Mouse (Mus musculus) lung, postnatal 0 days (tissue): Measurements from ENCODE around the gene Twsg1. TPM values are rescaled to one million over a fixed set of nuclear protein-coding genes. Genes with fewer than 3 reads are reported as not detected.
A peak's percentile ranks its signal among the peaks of the same experiment; 100 is the strongest.

Experiments
- ATAC-seq: fragments of 200-750 bp; cut with Nextera tagmentation; 2 replicates; pipeline ENCODE4 v1.8.0; 2017; ENCODE audit warnings: moderate library complexity
- DNase-seq: peaks from one replicate; pipeline ENCODE4 v3.0.0-alpha.2; 2016; ENCODE audit warnings: low spot score
- H3K27ac ChIP-seq: fragments of 300-500 bp; sonication (generic); 2 replicates; pipeline ENCODE4 v1.5.1; 2014; ENCODE audit warnings: antibody characterized with exemption, mild to moderate bottlenecking, low read length, mixed read lengths
- H3K27me3 ChIP-seq: fragments of 300-500 bp; sonication (generic); replicated peaks from 2 replicates; pipeline ENCODE4 v1.6.1; 2014; ENCODE audit warnings: low read length, mixed read lengths; ENCODE audit not compliant: insufficient read depth
- H3K36me3 ChIP-seq: fragments of 300-500 bp; sonication (generic); 2 replicates; pipeline ENCODE4 v1.6.1; 2014; ENCODE audit warnings: low read length, mixed read lengths; ENCODE audit not compliant: insufficient read depth
- H3K4me1 ChIP-seq: fragments of 300-500 bp; sonication (generic); 2 replicates; pipeline ENCODE4 v1.6.1; 2014; ENCODE audit warnings: antibody characterized with exemption, low read depth, low read length, mixed read lengths; ENCODE audit not compliant: insufficient read depth
- H3K4me2 ChIP-seq: fragments of 300-500 bp; sonication (generic); replicated peaks from 2 replicates; pipeline ENCODE4 v1.6.1; 2014; ENCODE audit warnings: low read depth, mild to moderate bottlenecking, low read length, moderate library complexity, mixed read lengths
- H3K4me3 ChIP-seq: fragments of 300-500 bp; sonication (generic); 2 replicates; pipeline ENCODE4 v1.5.1; 2014; ENCODE audit warnings: low read depth, low read length
- H3K9ac ChIP-seq: fragments of 300-500 bp; sonication (generic); replicated peaks from 2 replicates; pipeline ENCODE4 v1.6.1; 2014; ENCODE audit warnings: low read depth, mild to moderate bottlenecking
- H3K9me3 ChIP-seq: fragments of 300-500 bp; sonication (generic); 2 replicates; pipeline ENCODE4 v1.6.1; 2016; ENCODE audit warnings: low read length, mixed read lengths
- CTCF ChIP-seq: IDR thresholded peaks from 2 replicates; pipeline ENCODE4 v1.5.1; 2016; ENCODE audit warnings: antibody characterized with exemption, mild to moderate bottlenecking
- EP300 ChIP-seq: IDR thresholded peaks from 2 replicates; pipeline ENCODE4 v1.6.1; 2016; ENCODE audit warnings: antibody characterized with exemption, mild to moderate bottlenecking, control low read depth
- WGBS: fragments of 180-500 bp; shearing (Covaris S2); extraction: QIAGEN DNeasy Blood & Tissue Kit; methylation state at CpG from one replicate; pipeline ENCODE4 v1.1.7; 2014; 5-methylcytosine and 5-hydroxymethylcytosine counted together
- polyA plus RNA-seq: library from polyadenylated mRNA; unstranded; fragments of >200 nt; fragmentation: Nextera tagmentation; extraction: Ambion mirVana; gene quantifications from 2 replicates; pipeline ENCODE4 v1.2.1, GENCODE M21; 2015

Twsg1 gene
- polyA plus RNA-seq, 1 experiment from 2014 or later: 89.1 TPM

DNA sequence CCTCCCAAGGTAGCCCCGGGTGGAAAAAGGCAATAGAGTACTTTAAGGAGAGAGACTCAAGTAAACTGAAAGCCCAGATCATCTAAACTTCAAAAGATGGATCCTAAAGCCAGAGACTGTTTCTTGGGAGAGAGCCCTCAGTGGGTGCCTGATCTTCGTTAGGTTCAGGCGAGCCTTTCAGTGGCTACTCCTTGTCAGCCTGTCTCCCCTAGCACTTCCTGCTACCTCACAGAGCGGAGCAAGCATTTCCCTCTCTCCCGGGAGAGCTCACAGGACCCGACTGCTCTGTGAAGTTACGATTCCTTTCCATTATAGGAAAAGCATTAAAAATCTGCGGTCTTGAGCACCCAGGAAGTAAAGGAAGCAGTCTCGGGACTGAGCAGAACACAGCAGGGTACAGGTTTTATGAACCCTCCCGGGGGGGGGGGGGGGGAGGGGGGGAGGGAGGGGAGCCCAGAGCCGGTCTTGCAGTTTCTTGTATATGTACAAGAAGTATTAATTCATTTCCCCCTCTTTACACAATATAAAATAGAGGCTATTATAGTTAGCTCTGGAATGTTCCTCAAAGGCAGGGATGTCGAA, 44.6 kb downstream of the Twsg1 start:
- Histone ChIP-seq H3K4me3 (no peak overlapping the region), H3K9me3 (no peaks in the 10 kb centered on the region), H3K4me1 (peaks cover 3% of the 10 kb centered on the region; the same call in 1 of the 2 replicates), H3K4me2 (peak overlapping the region; percentile 37), H3K36me3 (no peaks in the 10 kb centered on the region), H3K9ac (no peak overlapping the region), H3K27me3 (no peaks in the 10 kb centered on the region), H3K27ac (peak overlapping the region; percentile 68)
- ATAC-seq: peak; percentile 42
- WGBS: 17% methylated on average over 11 of the region's 12 CpGs
- no peak for TF ChIP-seq EP300
- TF ChIP-seq CTCF: no peak
- DNase-seq: peak; percentile 26

DNA sequence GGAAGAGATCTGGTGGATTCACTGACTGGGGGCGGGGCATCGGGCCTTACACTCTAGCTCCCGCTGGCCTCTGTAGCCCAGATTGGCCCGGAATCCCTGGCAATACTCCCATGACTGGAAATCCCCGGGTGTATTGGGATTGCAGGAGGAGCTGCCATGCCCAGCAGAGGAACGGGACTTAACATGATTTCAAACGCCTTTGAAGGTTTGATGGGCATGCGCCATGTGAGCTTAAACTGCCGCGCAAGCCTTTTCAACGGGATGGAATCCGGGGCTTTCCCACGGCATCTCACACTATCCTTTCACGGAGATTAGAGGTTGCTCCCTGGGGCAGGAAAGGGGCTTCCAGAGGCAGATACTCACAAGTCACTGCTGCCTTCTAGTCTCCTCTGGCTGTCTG, 45.8 kb downstream of the Twsg1 start:
- no peak overlapping the region for H3K4me2 ChIP-seq
- H3K36me3 ChIP-seq: no peaks in the 10 kb centered on the region
- H3K9ac ChIP-seq: no peak overlapping the region
- no peaks in the 10 kb centered on the region for H3K9me3 ChIP-seq
- 84% methylated on average over 14 of the region's 14 CpGs for WGBS
- no peaks in the 10 kb centered on the region for H3K27me3 ChIP-seq
- H3K4me1 ChIP-seq: peaks cover 3% of the 10 kb centered on the region; the same call in 1 of the 2 replicates
- TF ChIP-seq CTCF (no peak), EP300 (no peak)
- H3K4me3 ChIP-seq: no peak overlapping the region
- ATAC-seq (no peak), DNase-seq (no peak)
- no peak overlapping the region for H3K27ac ChIP-seq

DNA sequence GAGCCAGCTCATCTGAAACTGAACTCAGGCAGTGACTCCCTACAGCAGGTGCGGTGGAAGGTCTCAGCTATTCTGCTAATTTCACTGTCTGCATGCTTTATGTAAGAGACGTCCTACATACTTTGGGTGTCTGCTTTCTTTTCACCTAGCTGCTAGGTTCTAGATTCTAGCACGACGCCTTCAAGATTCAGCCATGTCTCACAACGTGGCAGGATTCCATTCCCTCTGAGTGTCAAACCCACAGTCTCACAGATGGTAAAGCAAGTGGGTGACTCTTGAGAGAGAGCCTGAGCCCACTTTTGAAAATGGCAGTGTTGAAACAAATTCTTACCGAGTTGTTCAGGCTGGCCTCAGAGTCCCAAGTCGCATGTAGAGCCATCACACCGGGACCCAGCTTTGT, 47.2 kb downstream of the Twsg1 start:
- TF ChIP-seq CTCF (no peak), EP300 (no peak)
- H3K9me3 ChIP-seq: no peaks in the 10 kb centered on the region
- no peak for DNase-seq
- WGBS: 95% methylated on average over 8 of the region's 8 CpGs
- H3K36me3 ChIP-seq: no peaks in the 10 kb centered on the region
- no peak overlapping the region for H3K4me3 ChIP-seq
- ATAC-seq: no peak
- H3K4me2 ChIP-seq: no peak overlapping the region
- no peak overlapping the region for H3K27ac ChIP-seq
- H3K27me3 ChIP-seq: no peaks in the 10 kb centered on the region
- H3K4me1 ChIP-seq: peaks cover 3% of the 10 kb centered on the region; the same call in 1 of the 2 replicates
- no peak overlapping the region for H3K9ac ChIP-seq

DNA sequence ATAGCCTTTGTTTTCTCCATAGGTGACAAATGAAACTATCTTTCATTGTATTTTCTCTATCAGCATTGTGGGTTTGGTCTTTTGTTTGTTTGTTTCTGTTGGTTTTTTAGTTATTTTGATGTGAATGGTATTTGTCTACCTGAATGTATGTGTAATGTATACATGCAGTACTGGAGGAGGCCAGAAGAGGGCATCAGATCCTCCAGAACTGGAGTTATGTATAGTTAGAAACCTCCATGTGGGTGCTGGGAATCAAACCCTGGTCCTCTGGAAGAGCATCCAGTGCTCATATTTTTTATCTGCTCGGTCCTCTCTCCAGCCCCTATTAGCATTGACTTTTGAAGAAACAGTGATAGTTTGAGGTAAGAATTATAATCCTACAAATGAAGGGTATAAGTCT, 48.0 kb downstream of the Twsg1 start:
- ATAC-seq (no peak), DNase-seq (no peak)
- H3K4me2 ChIP-seq: no peak overlapping the region
- peaks cover 3% of the 10 kb centered on the region; the same call in 1 of the 2 replicates for H3K4me1 ChIP-seq
- no peak overlapping the region for H3K9ac ChIP-seq
- H3K36me3 ChIP-seq: no peaks in the 10 kb centered on the region
- no peaks in the 10 kb centered on the region for H3K27me3 ChIP-seq
- WGBS: 100% methylated on average over 1 of the region's 1 CpGs
- H3K4me3 ChIP-seq: no peak overlapping the region
- TF ChIP-seq CTCF: peak; percentile 46
- no peak for TF ChIP-seq EP300
- no peaks in the 10 kb centered on the region for H3K9me3 ChIP-seq
- no peak overlapping the region for H3K27ac ChIP-seq

DNA sequence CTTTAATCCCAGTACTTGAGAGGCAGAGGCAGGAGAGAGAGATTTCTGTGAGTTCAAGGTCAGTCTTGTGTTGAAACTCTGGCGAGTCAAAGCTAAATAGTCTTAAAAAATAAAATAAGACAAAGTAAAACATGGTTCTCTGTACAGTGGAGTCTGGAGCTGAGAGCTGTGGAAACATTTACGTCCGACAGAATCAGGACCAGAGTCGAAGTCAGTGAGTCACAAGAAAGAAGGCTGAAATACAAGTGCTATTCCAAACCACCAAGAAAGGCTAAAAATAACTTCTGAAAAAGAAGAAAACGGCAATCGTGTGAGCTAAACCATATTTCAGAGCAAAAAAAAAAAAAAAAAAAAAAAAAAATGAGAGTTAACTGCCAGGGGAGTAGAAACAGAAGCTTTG, 48.7 kb downstream of the Twsg1 start:
- DNase-seq (no peak), ATAC-seq (no peak)
- H3K4me2 ChIP-seq: no peak overlapping the region
- H3K9ac ChIP-seq: no peak overlapping the region
- H3K36me3 ChIP-seq: no peaks in the 10 kb centered on the region
- peaks cover 3% of the 10 kb centered on the region; the same call in 1 of the 2 replicates for H3K4me1 ChIP-seq
- no peaks in the 10 kb centered on the region for H3K27me3 ChIP-seq
- no peak for TF ChIP-seq CTCF
- no peak for TF ChIP-seq EP300
- H3K27ac ChIP-seq: no peak overlapping the region
- no peak overlapping the region for H3K4me3 ChIP-seq
- H3K9me3 ChIP-seq: no peaks in the 10 kb centered on the region
- WGBS: 78% methylated on average over 6 of the region's 6 CpGs

DNA sequence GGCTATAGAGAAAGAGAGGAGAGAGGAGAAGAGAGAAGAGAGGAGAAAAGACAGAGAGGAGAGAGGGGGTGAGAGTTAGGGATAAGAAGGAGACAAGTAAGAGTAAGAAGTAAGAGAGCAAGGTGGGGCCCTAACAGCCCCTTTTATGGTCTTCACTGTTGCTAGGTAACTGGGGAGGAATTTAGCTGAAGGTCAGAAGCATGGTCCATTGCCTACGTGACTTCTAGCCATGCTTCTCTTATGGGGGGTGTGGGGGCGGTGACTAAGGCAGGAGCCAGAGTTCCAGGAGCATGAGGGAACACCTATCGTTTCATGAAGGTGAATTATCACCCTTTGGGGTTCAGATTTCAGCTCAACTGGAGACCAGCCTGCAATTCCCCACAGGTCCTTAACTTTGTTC, 55.0 kb downstream of the Twsg1 start:
- WGBS: 57% methylated on average over 3 of the region's 3 CpGs
- H3K36me3 ChIP-seq: no peaks in the 10 kb centered on the region
- no peak overlapping the region for H3K27ac ChIP-seq
- DNase-seq (no peak), ATAC-seq (no peak)
- H3K4me3 ChIP-seq: no peak overlapping the region
- H3K4me1 ChIP-seq: no peaks in the 10 kb centered on the region
- no peak overlapping the region for H3K4me2 ChIP-seq
- no peaks in the 10 kb centered on the region for H3K9me3 ChIP-seq
- TF ChIP-seq CTCF (no peak), EP300 (no peak)
- H3K9ac ChIP-seq: no peak overlapping the region
- no peaks in the 10 kb centered on the region for H3K27me3 ChIP-seq

DNA sequence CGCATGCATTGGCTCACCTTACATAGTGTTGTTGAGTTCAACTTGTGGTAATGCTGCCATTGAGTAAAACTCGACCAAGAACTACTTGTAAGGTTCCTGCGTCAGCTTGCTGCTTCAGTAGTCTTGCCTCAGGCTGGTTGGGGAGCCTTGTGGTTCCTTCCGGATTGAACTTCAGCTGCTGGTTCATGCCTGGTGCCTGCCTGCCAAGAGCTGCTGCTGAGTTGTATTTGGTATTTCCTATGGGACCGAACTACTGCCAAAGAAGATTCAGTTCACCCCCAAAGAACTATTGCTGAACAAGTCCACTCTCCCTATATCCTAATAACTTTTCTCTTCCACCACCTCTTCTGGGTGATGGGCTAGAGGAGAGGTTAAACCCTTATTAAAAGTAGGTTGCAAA, 61.5 kb downstream of the Twsg1 start:
- H3K36me3 ChIP-seq: no peaks in the 10 kb centered on the region
- H3K27ac ChIP-seq: no peak overlapping the region
- no peak overlapping the region for H3K9ac ChIP-seq
- peaks cover 8% of the 10 kb centered on the region for H3K4me1 ChIP-seq
- H3K27me3 ChIP-seq: no peaks in the 10 kb centered on the region
- no peak for ATAC-seq
- TF ChIP-seq EP300 (no peak), CTCF (no peak)
- whole genome bisulfite sequencing: 82% methylated on average over 5 of the region's 5 CpGs
- DNase-seq: no peak
- H3K4me3 ChIP-seq: no peak overlapping the region
- H3K4me2 ChIP-seq: no peak overlapping the region
- no peaks in the 10 kb centered on the region for H3K9me3 ChIP-seq
